9 mouse cellular contexts compared by ENCODE assay signal in genomic region chr2:169204254-169204752, GRCm38 (mm10).
DNase-seq lines count a peak whose midpoint lies in the region; ATAC-seq and TF ChIP-seq lines count a peak whose summit lies in the region.
"Had no signal": no experiment of that assay in that cellular context is flagged by ENCODE, and none has a peak within 500 bp of the region (broad histone marks: within the 10 kb centered on the region; RNA-seq: fewer than 3 reads in every experiment).

No protein-coding gene starts in this region.

- no peaks in the 10 kb centered on the region for H3K36me3 ChIP-seq in intestine, embryonic 14.5 days (ENCODE audit: control insufficient read depth, insufficient read depth, low read length)
- no peaks in the 10 kb centered on the region for H3K36me3 ChIP-seq in intestine, postnatal 0 days (ENCODE audit: control insufficient read depth, insufficient read depth)
- H3K36me3 ChIP-seq in heart, postnatal 0 days (replicated peaks; ENCODE audit: control insufficient read depth, insufficient read depth, low read length) = no peaks in the 10 kb centered on the region
- H3K36me3 ChIP-seq in neural tube, embryonic 13.5 days = no peaks in the 10 kb centered on the region
- H3K36me3 ChIP-seq: liver, embryonic 15.5 days had no signal

- no peak overlapping the region for H3K4me3 ChIP-seq in intestine, embryonic 14.5 days (ENCODE audit: low read depth, low read length)
- no peak overlapping the region for H3K4me3 ChIP-seq in intestine, postnatal 0 days (ENCODE audit: low read depth, low read length)
- peak overlapping the region; percentile 17 for H3K4me3 ChIP-seq in heart, postnatal 0 days (ENCODE audit: low read depth, low read length)
- H3K4me3 ChIP-seq in neural tube, embryonic 13.5 days = no peak overlapping the region
- H3K4me3 ChIP-seq: liver, embryonic 15.5 days had no signal

- no peak for TF ChIP-seq CTCF in intestine, postnatal 0 days (IDR thresholded peaks at IDR 0.05; ENCODE audit: low read depth)
- TF ChIP-seq CTCF in heart, postnatal 0 days (IDR thresholded peaks at IDR 0.05; ENCODE audit: low read depth) = no peak

- no peaks in the 10 kb centered on the region for H3K27me3 ChIP-seq in intestine, embryonic 14.5 days (replicated peaks; ENCODE audit: control insufficient read depth, insufficient read depth, low read length)
- no peaks in the 10 kb centered on the region for H3K27me3 ChIP-seq in intestine, postnatal 0 days (replicated peaks; ENCODE audit: control insufficient read depth, insufficient read depth, low read length)
- no peaks in the 10 kb centered on the region for H3K27me3 ChIP-seq in heart, postnatal 0 days (ENCODE audit: control insufficient read depth, insufficient read depth, low read length)
- H3K27me3 ChIP-seq in neural tube, embryonic 13.5 days = no peaks in the 10 kb centered on the region
- H3K27me3 ChIP-seq: liver, embryonic 15.5 days had no signal

- no peak for ATAC-seq in intestine, embryonic 14.5 days (replicated peaks; ENCODE audit: low FRiP score, low TSS enrichment, low read depth)
- ATAC-seq in intestine, postnatal 0 days = no peak
- ATAC-seq in heart, postnatal 0 days (ENCODE audit: insufficient read depth, low read depth) = peak; percentile 68; the same call in 1 of the 2 replicates
- no peak; the same call in 1 of the 2 replicates for ATAC-seq in neural tube, embryonic 13.5 days (ENCODE audit: low read depth)

- peaks cover 9% of the 10 kb centered on the region; the same call in 1 of the 2 replicates for H3K4me1 ChIP-seq in intestine, embryonic 14.5 days (replicated peaks; ENCODE audit: control insufficient read depth, insufficient read depth, low read length)
- no peaks in the 10 kb centered on the region for H3K4me1 ChIP-seq in intestine, postnatal 0 days (replicated peaks; ENCODE audit: control insufficient read depth, insufficient read depth, low read length)
- peaks cover 3% of the 10 kb centered on the region; the same call in 1 of the 2 replicates for H3K4me1 ChIP-seq in heart, postnatal 0 days (ENCODE audit: control insufficient read depth, insufficient read depth)
- peaks cover 12% of the 10 kb centered on the region for H3K4me1 ChIP-seq in neural tube, embryonic 13.5 days (replicated peaks)
- H3K4me1 ChIP-seq: liver, embryonic 15.5 days had no signal

- H3K9me3 ChIP-seq in intestine, embryonic 14.5 days (ENCODE audit: control insufficient read depth, low read length) = no peaks in the 10 kb centered on the region
- H3K9me3 ChIP-seq in intestine, postnatal 0 days (ENCODE audit: control insufficient read depth) = no peaks in the 10 kb centered on the region
- H3K9me3 ChIP-seq in heart, postnatal 0 days (replicated peaks; ENCODE audit: control insufficient read depth, low read length) = no peaks in the 10 kb centered on the region
- no peaks in the 10 kb centered on the region for H3K9me3 ChIP-seq in neural tube, embryonic 13.5 days
- H3K9me3 ChIP-seq: liver, embryonic 15.5 days had no signal

- H3K27ac ChIP-seq in intestine, embryonic 14.5 days (ENCODE audit: low read depth) = no peak overlapping the region
- no peak overlapping the region for H3K27ac ChIP-seq in intestine, postnatal 0 days (ENCODE audit: low read depth, low read length)
- H3K27ac ChIP-seq in heart, postnatal 0 days (ENCODE audit: low read depth) = no peak overlapping the region
- no peak overlapping the region for H3K27ac ChIP-seq in neural tube, embryonic 13.5 days (replicated peaks)
- H3K27ac ChIP-seq: liver, embryonic 15.5 days had no signal

- no peak for TF ChIP-seq EP300 in heart, postnatal 0 days (IDR thresholded peaks at IDR 0.05; ENCODE audit: low read depth)

- 32% methylated on average over 19 of the region's 19 CpGs for WGBS in intestine, embryonic 14.5 days
- WGBS in intestine, postnatal 0 days = 37% methylated on average over 19 of the region's 19 CpGs
- 17% methylated on average over 19 of the region's 19 CpGs for WGBS in heart, postnatal 0 days
- 34% methylated on average over 19 of the region's 19 CpGs for WGBS in neural tube, embryonic 13.5 days

- no peak overlapping the region for H3K9ac ChIP-seq in intestine, embryonic 14.5 days (ENCODE audit: low read length)
- H3K9ac ChIP-seq in intestine, postnatal 0 days (ENCODE audit: low read depth, low read length) = no peak overlapping the region
- H3K9ac ChIP-seq in heart, postnatal 0 days (replicated peaks; ENCODE audit: low read depth, low read length) = no peak overlapping the region
- H3K9ac ChIP-seq in neural tube, embryonic 13.5 days = no peak overlapping the region
- H3K9ac ChIP-seq: liver, embryonic 15.5 days had no signal

- peak overlapping the region; percentile 14 for H3K4me2 ChIP-seq in intestine, embryonic 14.5 days (ENCODE audit: low read length)
- no peak overlapping the region for H3K4me2 ChIP-seq in intestine, postnatal 0 days (replicated peaks; ENCODE audit: low read depth)
- peak overlapping the region; percentile 52 for H3K4me2 ChIP-seq in heart, postnatal 0 days (ENCODE audit: low read depth, low read length)
- peak overlapping the region; percentile 31 for H3K4me2 ChIP-seq in neural tube, embryonic 13.5 days
- H3K4me2 ChIP-seq: liver, embryonic 15.5 days had no signal

- DNase-seq in intestine, embryonic 14.5 days (ENCODE audit: low spot score) = peak; percentile 59
- peak; percentile 13 for DNase-seq in heart, postnatal 0 days (ENCODE audit: low spot score)
- peak; percentile 27 for DNase-seq in kidney, postnatal 10 days
- DNase-seq in ovary, postnatal 14 days (ENCODE audit: low spot score) = no peak
- no peak for DNase-seq in cerebellum, adult 11-12 months
- DNase-seq in thymus, postnatal 4 days = no peak

Comparison
In these comparisons a context has a peak if more than half of its experiments do, and no peak if none do; other contexts are left out.
1. DNase-seq: peak in intestine, embryonic 14.5 days (single experiment), heart, postnatal 0 days (single experiment) and kidney, postnatal 10 days (single experiment); none in ovary, postnatal 14 days (single experiment), cerebellum, adult 11-12 months (single experiment) and thymus, postnatal 4 days (single experiment).